Mouse (Mus musculus): ENCODE data around the gene 2610301B20Rik.
A peak's percentile ranks its signal among the peaks of the same experiment; 100 is the strongest.

GRCm38 (mm10) chr4:10912611-10913301 lies 38.5 kb downstream of the 2610301B20Rik start:
- peak; percentile 84 for TF ChIP-seq CTCF (conservative IDR thresholded peaks at IDR 0.05; ENCODE audit: insufficient read depth, insufficient read length, low read depth, low read length)
- no peak for TF ChIP-seq POLR2A (IDR thresholded peaks at IDR 0.05; ENCODE audit: low read depth, low read length)
